Mouse (Mus musculus) midbrain, embryonic 14.5 days (tissue): ENCODE data around the gene 4933415A04Rik. TPM values are rescaled to one million over a fixed set of nuclear protein-coding genes. Genes with fewer than 3 reads are reported as not detected.
A peak's percentile ranks its signal among the peaks of the same experiment; 100 is the strongest.

ENCODE experiments used
- ATAC-seq: fragments of 200-750 bp; cut with Nextera tagmentation; 2 replicates; pipeline ENCODE4 v1.8.0; 2017; ENCODE audit warnings: moderate number of reproducible peaks, moderate library complexity; ENCODE audit not compliant: low FRiP score, low TSS enrichment
- DNase-seq: peaks from one replicate; pipeline ENCODE4 v3.0.0-alpha.2; 2015
- H3K27ac ChIP-seq: fragments of 300-500 bp; sonication (generic); replicated peaks from 2 replicates; pipeline ENCODE4 v1.5.1; 2014; ENCODE audit warnings: mild to moderate bottlenecking, low read depth, low read length, moderate library complexity
- H3K27me3 ChIP-seq: fragments of 300-500 bp; sonication (generic); 2 replicates; pipeline ENCODE4 v1.6.1; 2014; ENCODE audit warnings: low read length, control low read depth, mixed read lengths; ENCODE audit not compliant: control insufficient read depth, insufficient read depth
- H3K36me3 ChIP-seq: fragments of 300-500 bp; sonication (generic); 2 replicates; pipeline ENCODE4 v1.6.1; 2014; ENCODE audit warnings: low read length, control low read depth; ENCODE audit not compliant: control insufficient read depth, insufficient read depth
- H3K4me1 ChIP-seq: fragments of 300-500 bp; sonication (generic); 2 replicates; pipeline ENCODE4 v1.6.1; 2014; ENCODE audit warnings: mild to moderate bottlenecking, antibody characterized with exemption, low read length, control low read depth; ENCODE audit not compliant: control insufficient read depth, insufficient read depth
- H3K4me2 ChIP-seq: fragments of 300-500 bp; sonication (generic); 2 replicates; pipeline ENCODE4 v1.6.1; 2014; ENCODE audit warnings: mild to moderate bottlenecking, low read length, moderate library complexity
- H3K4me3 ChIP-seq: fragments of 300-500 bp; sonication (generic); replicated peaks from 2 replicates; pipeline ENCODE4 v1.5.1; 2014; ENCODE audit warnings: low read depth, low read length
- H3K9ac ChIP-seq: fragments of 300-500 bp; sonication (generic); replicated peaks from 2 replicates; pipeline ENCODE4 v1.6.1; 2014; ENCODE audit warnings: mild to moderate bottlenecking, low read length, moderate library complexity
- H3K9me3 ChIP-seq: fragments of 300-500 bp; sonication (generic); 2 replicates; pipeline ENCODE4 v1.6.1; 2016; ENCODE audit warnings: low read length, control low read depth, mixed read lengths; ENCODE audit not compliant: control insufficient read depth
- WGBS: fragments of 180-500 bp; shearing (Covaris S2); extraction: QIAGEN DNeasy Blood & Tissue Kit; methylation state at CpG from one replicate; pipeline ENCODE4 v1.1.7; 2014; 5-methylcytosine and 5-hydroxymethylcytosine counted together
- polyA plus RNA-seq: library from polyadenylated mRNA; unstranded; fragments of >200 nt; fragmentation: Nextera tagmentation; extraction: Ambion mirVana; gene quantifications from 2 replicates; pipeline ENCODE4 v1.2.1, GENCODE M21; 2014

Gene 4933415A04Rik
- polyA plus RNA-seq, 1 experiment from 2014 or later = 3.9 TPM

DNA sequence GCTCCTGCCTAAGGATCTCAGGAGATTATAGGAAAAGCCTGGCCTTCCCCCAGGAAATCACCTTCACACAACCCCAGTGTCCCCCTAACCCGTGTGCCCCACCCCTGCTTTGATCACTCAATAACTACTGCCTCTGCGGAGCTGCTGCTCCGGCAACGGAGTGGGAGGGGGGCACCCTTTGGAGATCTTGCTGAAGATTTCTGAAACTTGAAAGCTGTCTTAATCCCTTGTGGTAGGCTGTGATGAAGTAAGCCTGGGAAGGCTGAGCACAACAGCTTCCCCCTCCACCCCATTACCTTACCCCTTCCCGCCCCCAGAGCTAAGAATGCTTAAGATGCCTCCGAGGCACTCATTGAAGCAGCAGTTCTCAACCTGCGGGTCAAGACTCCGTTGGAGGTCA, 21.0 kb upstream of the 4933415A04Rik start:
- Histone ChIP-seq H3K4me1 (peaks cover 15% of the 10 kb centered on the region), H3K36me3 (no peaks in the 10 kb centered on the region), H3K4me2 (no peak overlapping the region), H3K27me3 (no peaks in the 10 kb centered on the region), H3K27ac (peak overlapping the region; percentile 52), H3K4me3 (no peak overlapping the region), H3K9me3 (no peaks in the 10 kb centered on the region), H3K9ac (no peak overlapping the region)
- DNase-seq (peak; percentile 59), ATAC-seq (peak; percentile 49; the same call in 1 of the 2 replicates)
- 5% methylated on average over 8 of the region's 8 CpGs for WGBS

DNA sequence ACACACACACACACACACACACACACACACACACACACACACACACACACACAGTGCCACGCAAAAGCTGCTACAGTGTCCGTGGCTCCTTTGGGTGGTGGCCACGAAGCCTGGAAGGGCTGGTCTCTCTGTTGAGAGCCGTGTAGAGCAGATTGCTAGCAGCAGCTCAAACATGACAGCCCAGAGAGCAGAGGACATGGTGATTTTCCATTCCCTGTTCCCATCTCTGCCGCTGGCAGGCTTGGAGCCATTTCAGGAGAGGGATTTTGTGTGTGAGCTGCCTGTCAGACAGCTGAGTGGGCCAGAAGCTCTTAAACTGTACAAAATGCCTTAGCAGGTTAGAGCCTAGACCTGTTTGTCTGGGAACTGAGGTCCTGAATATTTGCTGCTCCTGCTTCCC, 20.1 kb upstream of the 4933415A04Rik start:
- H3K4me3 ChIP-seq = no peak overlapping the region
- WGBS = 48% methylated on average over 5 of the region's 5 CpGs
- peak overlapping the region; percentile 60 for H3K27ac ChIP-seq
- no peaks in the 10 kb centered on the region for H3K36me3 ChIP-seq
- H3K9ac ChIP-seq = no peak overlapping the region
- H3K9me3 ChIP-seq = no peaks in the 10 kb centered on the region
- no peaks in the 10 kb centered on the region for H3K27me3 ChIP-seq
- DNase-seq (peak; percentile 31), ATAC-seq (no peak)
- peaks cover 18% of the 10 kb centered on the region for H3K4me1 ChIP-seq
- H3K4me2 ChIP-seq = no peak overlapping the region

DNA sequence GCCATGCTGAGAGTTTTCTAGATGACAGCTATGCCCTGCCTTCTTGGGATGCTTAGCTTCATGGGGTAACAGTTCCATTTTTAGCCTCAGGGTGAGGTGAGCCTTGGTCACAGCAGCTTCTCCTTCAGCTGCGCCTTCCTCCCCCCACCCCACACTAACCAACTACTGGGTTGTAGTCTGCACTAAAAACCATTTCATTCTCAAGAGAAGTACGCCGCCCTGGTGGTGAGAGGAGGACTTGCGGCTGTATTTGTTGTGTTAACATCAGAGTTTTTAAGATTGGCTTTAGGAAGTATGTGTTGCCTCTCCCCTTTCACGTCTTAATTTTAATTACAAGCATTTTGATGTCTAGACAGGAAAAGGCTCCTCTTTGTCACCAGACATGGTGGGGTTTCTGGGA, 18.6 kb upstream of the 4933415A04Rik start:
- WGBS = 70% methylated on average over 5 of the region's 5 CpGs
- ATAC-seq = no peak
- no peak overlapping the region for H3K4me3 ChIP-seq

DNA sequence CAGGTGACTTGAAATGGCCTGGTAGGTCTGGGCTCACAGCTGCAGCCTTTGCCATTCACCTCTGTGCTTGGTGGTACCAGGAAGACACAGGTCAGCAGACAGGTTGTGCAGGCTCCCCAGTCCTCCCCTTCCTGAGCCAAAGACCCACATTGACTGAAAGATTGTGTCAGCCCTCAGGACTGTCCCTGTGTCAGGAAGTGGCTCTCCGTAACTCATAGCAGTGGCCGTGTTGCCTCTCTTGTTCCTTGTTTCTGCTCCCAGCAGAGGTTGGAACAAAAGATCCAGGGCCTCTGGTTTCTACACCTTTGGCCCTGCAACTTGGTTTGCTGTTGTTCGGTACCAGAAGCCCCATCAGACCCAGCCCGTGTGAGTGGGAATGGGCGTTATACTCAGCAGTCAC, 17.7 kb upstream of the 4933415A04Rik start:
- ATAC-seq (no peak), DNase-seq (no peak)
- Histone ChIP-seq H3K4me3 (no peak overlapping the region), H3K4me1 (peaks cover 18% of the 10 kb centered on the region), H3K27me3 (no peaks in the 10 kb centered on the region), H3K9me3 (no peaks in the 10 kb centered on the region), H3K4me2 (no peak overlapping the region), H3K9ac (no peak overlapping the region), H3K27ac (no peak overlapping the region; the same call in 1 of the 2 replicates), H3K36me3 (no peaks in the 10 kb centered on the region)
- WGBS = 81% methylated on average over 5 of the region's 5 CpGs

More for the DNA sequence above, 18.6 kb upstream of the 4933415A04Rik start:
- Histone ChIP-seq H3K4me1 (peaks cover 18% of the 10 kb centered on the region), H3K36me3 (no peaks in the 10 kb centered on the region), H3K9me3 (no peaks in the 10 kb centered on the region), H3K27ac (no peak overlapping the region), H3K9ac (no peak overlapping the region), H3K4me2 (no peak overlapping the region), H3K27me3 (no peaks in the 10 kb centered on the region)
- DNase-seq = no peak

DNA sequence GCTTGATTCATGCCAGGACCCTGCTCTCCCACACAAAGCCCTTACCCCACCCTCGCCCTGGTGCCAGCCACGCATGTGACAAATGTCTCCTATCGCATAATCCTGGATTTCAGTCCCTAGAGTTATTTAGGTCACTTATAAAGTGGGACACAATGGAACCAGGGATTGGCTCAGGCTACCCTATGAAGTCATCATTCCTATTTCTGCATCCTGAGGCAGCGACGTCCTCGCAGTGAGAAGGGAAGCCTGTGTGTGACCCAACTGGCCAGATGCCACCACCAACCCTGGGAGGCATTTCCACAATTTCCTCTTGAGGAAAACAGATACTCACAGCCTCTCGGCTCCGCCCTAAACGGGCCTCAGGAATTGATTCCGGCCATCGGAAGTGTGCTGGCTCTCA, 17.2 kb upstream of the 4933415A04Rik start:
- H3K9me3 ChIP-seq = no peaks in the 10 kb centered on the region
- ATAC-seq (no peak), DNase-seq (peak; percentile 37)
- no peak overlapping the region for H3K4me3 ChIP-seq
- H3K4me2 ChIP-seq = no peak overlapping the region
- 69% methylated on average over 11 of the region's 11 CpGs for WGBS
- H3K27me3 ChIP-seq = no peaks in the 10 kb centered on the region
- no peak overlapping the region for H3K27ac ChIP-seq
- H3K4me1 ChIP-seq = peaks cover 18% of the 10 kb centered on the region
- no peaks in the 10 kb centered on the region for H3K36me3 ChIP-seq
- H3K9ac ChIP-seq = no peak overlapping the region

DNA sequence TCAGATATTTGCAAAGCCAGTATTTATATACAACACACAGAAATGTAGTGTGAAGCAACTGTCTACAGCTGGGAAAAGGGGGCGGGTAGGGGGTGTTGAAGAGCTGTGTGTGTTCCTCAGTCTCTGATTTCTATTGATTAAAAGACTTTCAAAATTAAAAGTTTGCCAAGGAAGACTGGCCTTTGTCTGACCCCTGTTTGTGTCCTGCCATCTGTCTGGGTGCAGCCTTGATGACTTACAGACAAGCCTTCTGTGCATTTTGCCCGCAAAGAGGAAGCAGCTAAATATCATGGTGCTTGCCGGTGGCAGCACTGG, 11.8 kb upstream of the 4933415A04Rik start:
- H3K9me3 ChIP-seq = no peaks in the 10 kb centered on the region
- WGBS = 2% methylated on average over 3 of the region's 3 CpGs
- H3K27ac ChIP-seq = peak overlapping the region; percentile 93
- H3K4me3 ChIP-seq = no peak overlapping the region
- H3K27me3 ChIP-seq = no peaks in the 10 kb centered on the region
- peaks cover 5% of the 10 kb centered on the region; the same call in 1 of the 2 replicates for H3K36me3 ChIP-seq
- no peak for ATAC-seq
- peak overlapping the region; percentile 28; the same call in 1 of the 2 replicates for H3K4me2 ChIP-seq
- peaks cover 20% of the 10 kb centered on the region for H3K4me1 ChIP-seq
- H3K9ac ChIP-seq = peak overlapping the region; percentile 40; the same call in 1 of the 2 replicates
- DNase-seq = no peak

DNA sequence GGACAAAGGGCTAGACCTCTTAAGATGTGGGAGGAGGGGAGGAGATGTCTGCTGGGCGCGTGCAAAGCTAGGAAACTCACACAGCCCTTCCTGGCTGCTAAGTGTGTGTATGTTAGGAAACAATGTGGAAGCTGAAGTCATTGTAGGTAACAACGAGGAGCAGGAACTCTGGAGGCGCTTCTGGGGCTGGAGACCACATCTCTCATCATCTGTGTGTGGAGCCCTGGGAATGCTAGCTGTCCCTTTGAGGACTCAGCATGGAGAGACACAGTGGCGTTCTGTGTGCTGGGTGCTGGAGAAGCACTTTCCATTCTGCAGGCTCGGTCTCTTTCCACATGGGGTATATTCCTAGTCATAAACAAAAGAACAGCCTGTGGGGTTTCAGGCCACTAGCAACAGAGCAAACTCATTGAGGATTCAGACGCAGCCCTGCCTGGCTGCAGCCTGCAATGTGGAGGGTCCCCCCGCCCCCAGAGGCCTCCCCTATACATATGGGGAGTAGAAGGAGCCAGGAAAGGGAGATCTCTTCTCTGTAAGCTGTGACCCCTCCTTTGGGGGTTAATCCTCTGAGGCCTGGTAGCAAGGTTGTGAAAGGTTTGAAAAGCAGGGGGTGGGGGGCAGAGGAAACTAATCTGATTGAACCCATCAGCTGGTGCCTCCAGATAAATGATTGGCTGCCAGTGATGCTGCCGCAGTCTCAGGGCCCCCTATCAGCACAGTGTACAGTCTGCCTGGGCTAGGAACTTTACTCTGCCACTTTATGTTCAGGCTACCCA, 11.3 kb upstream of the 4933415A04Rik start:
- Histone ChIP-seq H3K27me3 (no peaks in the 10 kb centered on the region), H3K36me3 (peaks cover 8% of the 10 kb centered on the region; the same call in 1 of the 2 replicates), H3K4me3 (no peak overlapping the region), H3K4me2 (peak overlapping the region; percentile 28; the same call in 1 of the 2 replicates), H3K4me1 (peaks cover 20% of the 10 kb centered on the region), H3K9ac (peak overlapping the region; percentile 40; the same call in 1 of the 2 replicates), H3K9me3 (no peaks in the 10 kb centered on the region), H3K27ac (peak overlapping the region; percentile 93)
- ATAC-seq (peak; percentile 85), DNase-seq (peak; percentile 76)
- WGBS = 2% methylated on average over 9 of the region's 9 CpGs

DNA sequence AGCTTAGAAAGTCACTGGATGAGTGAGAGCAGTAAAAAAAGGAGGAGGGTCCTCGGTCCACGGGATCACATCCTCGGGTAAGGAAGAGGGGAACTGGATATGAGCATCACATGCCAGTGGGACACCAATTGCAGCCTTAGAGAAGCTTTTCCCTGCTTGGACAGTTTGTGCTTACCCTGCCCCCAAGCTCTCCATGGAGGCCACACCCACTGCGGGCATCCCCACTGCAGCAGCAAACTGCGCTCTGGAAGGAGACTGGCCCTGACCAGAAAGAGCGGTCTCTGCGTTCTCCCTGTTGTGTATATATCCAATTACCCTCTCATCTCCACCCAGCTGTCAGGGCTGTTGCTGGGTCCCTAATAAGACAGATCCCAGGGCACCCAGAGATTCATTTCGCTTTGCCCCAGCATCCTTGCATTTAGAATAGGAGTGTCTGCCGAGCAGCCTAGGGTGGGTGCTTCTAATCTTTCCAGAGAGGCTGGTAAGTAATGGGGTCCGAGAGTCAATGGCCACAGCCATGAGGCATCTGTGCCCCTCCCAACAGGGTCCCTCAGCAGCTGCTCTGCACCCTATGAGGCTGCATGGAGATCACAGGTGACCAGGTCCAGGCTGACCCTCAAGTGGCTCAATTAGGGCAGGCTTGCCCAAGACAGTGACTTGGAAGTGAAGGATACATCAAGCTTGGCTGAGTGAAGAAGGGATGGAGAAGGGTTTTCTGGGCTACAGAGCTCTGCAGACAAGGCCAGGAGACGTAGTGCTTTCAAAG, 8.9 kb upstream of the 4933415A04Rik start:
- H3K4me2 ChIP-seq = no peak overlapping the region
- H3K9ac ChIP-seq = no peak overlapping the region
- no peaks in the 10 kb centered on the region for H3K27me3 ChIP-seq
- ATAC-seq (no peak), DNase-seq (no peak)
- no peak overlapping the region for H3K4me3 ChIP-seq
- H3K36me3 ChIP-seq = peaks cover 20% of the 10 kb centered on the region
- H3K4me1 ChIP-seq = peaks cover 17% of the 10 kb centered on the region
- 44% methylated on average over 11 of the region's 11 CpGs for WGBS
- H3K27ac ChIP-seq = no peak overlapping the region
- no peaks in the 10 kb centered on the region for H3K9me3 ChIP-seq
